Mouse (Mus musculus) brain, embryonic 14.5 days (tissue): ENCODE measurements around the gene H2-T24. TPM values are rescaled to one million over a fixed set of nuclear protein-coding genes. Genes with fewer than 3 reads are reported as not detected.

ENCODE experiments used
- DNase-seq: peaks from one replicate; pipeline ENCODE4 v3.0.0-alpha.2; 2011; ENCODE audit warnings: low read depth
- CTCF ChIP-seq: fragments of 200-500 bp; IDR thresholded peaks from 2 replicates; pipeline ENCODE4 v1.5.1; 2012; ENCODE audit warnings: inconsistent platforms, mild to moderate bottlenecking, moderate library complexity, borderline replicate concordance; ENCODE audit not compliant: insufficient read depth, insufficient read length; ENCODE audit errors: extremely low read depth
- POLR2A ChIP-seq: fragments of 200-500 bp; IDR thresholded peaks from 2 replicates; pipeline ENCODE4 v1.6.1; 2012; ENCODE audit warnings: mild to moderate bottlenecking, inconsistent platforms, borderline replicate concordance; ENCODE audit not compliant: poor library complexity, insufficient read depth, insufficient read length, severe bottlenecking; ENCODE audit errors: extremely low read depth
- polyA plus RNA-seq: library from polyadenylated mRNA; depleted of rRNA; stranded (reverse); fragments of >200 nt; gene quantifications from 2 replicates; pipeline ENCODE4 v1.2.3, GENCODE M21; 2012; rRNA removed

The H2-T24 gene
- polyA plus RNA-seq, 1 experiment: 0.19 TPM

DNA sequence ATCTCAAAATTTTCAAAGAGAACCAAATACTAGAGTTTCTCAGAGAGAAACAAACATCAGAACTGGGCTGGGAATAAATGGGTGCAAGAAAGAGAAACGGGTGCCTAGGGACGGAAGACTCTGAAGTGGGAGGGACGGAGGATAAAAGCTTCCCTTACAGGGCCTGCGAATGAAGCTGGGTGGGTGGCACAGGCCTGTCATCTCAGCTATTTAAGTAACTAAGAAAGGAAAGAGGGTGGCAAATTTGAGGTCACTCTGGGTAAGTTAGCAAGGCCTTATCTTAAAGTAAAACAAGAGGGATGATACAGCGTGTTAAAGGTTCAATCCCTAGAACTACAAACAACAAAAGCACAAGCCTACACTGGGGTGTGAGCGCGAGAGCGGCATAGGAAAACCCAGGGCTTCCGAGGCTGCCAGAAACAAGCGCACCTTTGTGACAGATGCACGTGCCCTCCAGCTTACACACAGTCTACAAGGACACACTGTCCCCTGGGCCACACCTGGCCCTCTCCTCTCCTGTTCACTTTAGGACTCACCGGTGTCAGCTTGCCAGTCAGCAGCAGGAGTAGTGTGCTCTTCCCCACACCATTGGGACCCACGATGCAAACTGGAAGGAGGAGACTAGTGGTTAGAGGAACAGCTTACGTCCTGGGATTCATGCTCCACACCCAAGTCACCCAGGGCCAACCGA, 61.7 kb downstream of the H2-T24 start:
- DNase-seq: no peak
- TF ChIP-seq CTCF (no peak), POLR2A (no peak)

Other genes starting within 250 kb of the H2-T24 start
- 4.8 and 5.1 TPM in 2 replicates for gene Ier3, start 198.9 kb downstream of the H2-T24 start, polyA plus RNA-seq
- gene Flot1, start 197.3 kb downstream of the H2-T24 start, polyA plus RNA-seq: 87.1 and 101 TPM in 2 replicates
- gene Tubb5, start 182.3 kb downstream of the H2-T24 start, polyA plus RNA-seq: 3,347 and 3,555 TPM in 2 replicates
- 18.8 and 23.7 TPM in 2 replicates for gene Mdc1, start 179.0 kb downstream of the H2-T24 start, polyA plus RNA-seq
- 26.9 and 38.3 TPM in 2 replicates for gene Nrm, start 159.2 kb downstream of the H2-T24 start, polyA plus RNA-seq
- gene Ppp1r18, start 155.0 kb downstream of the H2-T24 start, polyA plus RNA-seq: 46.9 and 48.9 TPM in 2 replicates
- 66.0 and 71.9 TPM in 2 replicates for gene Dhx16, start 140.7 kb downstream of the H2-T24 start, polyA plus RNA-seq
- gene 2310061I04Rik, start 123.1 kb downstream of the H2-T24 start, polyA plus RNA-seq: 83.5 and 92.4 TPM in 2 replicates
- gene Atat1, start 110.5 kb downstream of the H2-T24 start, polyA plus RNA-seq: 638 and 656 TPM in 2 replicates
- 43.9 and 51.4 TPM in 2 replicates for gene Mrps18b, start 104.2 kb downstream of the H2-T24 start, polyA plus RNA-seq
- 52.8 and 60.8 TPM in 2 replicates for gene Ppp1r10, start 104.1 kb downstream of the H2-T24 start, polyA plus RNA-seq
- 78.3 and 89.3 TPM in 2 replicates for gene Abcf1, start 50.8 kb downstream of the H2-T24 start, polyA plus RNA-seq
- gene Gnl1, start 40.7 kb downstream of the H2-T24 start, polyA plus RNA-seq: 31.2 and 52.4 TPM in 2 replicates
- gene Prr3, start 40.3 kb downstream of the H2-T24 start, polyA plus RNA-seq: 72.1 and 81.6 TPM in 2 replicates
- 5.4 and 9.9 TPM in 2 replicates for gene H2-T23, start 12.3 kb upstream of the H2-T24 start, polyA plus RNA-seq
- 6.5 and 8.0 TPM in 2 replicates for gene H2-T22, start 22.2 kb upstream of the H2-T24 start, polyA plus RNA-seq
- not detected in 2 replicates for gene Gm6034, start 22.4 kb upstream of the H2-T24 start, polyA plus RNA-seq
- 0.06 TPM in 1 of 2 replicates, not detected in the other for gene Gm11127, start 37.8 kb upstream of the H2-T24 start, polyA plus RNA-seq
- gene Gm19684, start 101.1 kb upstream of the H2-T24 start, polyA plus RNA-seq: not detected in 2 replicates
- gene Gm7030, start 108.9 kb upstream of the H2-T24 start, polyA plus RNA-seq: not detected in 2 replicates
- gene Gm8909, start 148.0 kb upstream of the H2-T24 start, polyA plus RNA-seq: 0.16 TPM in 1 of 2 replicates, not detected in the other
- gene H2-T3, start 169.7 kb upstream of the H2-T24 start, polyA plus RNA-seq: not detected in 2 replicates
- gene Rpp21, start 237.5 kb upstream of the H2-T24 start, polyA plus RNA-seq: 76.1 and 111 TPM in 2 replicates